Mouse (Mus musculus): Measurements from ENCODE around the gene Med1.
A peak's percentile ranks its signal among the peaks of the same experiment; 100 is the strongest.

Med1 gene

DNA sequence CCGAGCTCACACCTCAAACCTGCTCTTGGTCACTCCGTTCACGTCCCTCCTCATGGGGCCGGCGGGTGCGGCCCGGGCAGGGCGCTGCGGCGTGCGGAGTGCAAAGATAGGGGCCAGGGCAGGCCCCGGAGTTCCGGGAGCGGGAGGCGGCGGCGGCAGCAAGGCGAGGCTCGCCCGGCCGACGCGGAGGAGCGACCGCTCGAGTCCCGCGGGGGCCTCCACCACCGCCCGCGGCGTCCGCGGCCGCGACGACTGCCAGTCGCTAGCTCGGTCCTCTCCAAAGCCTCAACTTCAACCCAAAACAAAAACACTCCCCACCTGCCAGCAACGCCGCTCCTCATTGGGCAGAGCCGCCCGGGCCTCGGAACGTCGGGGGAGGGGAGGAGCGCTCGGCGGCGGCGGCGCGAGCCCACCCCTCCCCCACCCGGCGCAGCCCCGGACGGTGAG is 43.8 kb downstream of the Med1 start:
- peak; percentile 86 for DNase-seq (ENCODE audit: low read depth)

DNA sequence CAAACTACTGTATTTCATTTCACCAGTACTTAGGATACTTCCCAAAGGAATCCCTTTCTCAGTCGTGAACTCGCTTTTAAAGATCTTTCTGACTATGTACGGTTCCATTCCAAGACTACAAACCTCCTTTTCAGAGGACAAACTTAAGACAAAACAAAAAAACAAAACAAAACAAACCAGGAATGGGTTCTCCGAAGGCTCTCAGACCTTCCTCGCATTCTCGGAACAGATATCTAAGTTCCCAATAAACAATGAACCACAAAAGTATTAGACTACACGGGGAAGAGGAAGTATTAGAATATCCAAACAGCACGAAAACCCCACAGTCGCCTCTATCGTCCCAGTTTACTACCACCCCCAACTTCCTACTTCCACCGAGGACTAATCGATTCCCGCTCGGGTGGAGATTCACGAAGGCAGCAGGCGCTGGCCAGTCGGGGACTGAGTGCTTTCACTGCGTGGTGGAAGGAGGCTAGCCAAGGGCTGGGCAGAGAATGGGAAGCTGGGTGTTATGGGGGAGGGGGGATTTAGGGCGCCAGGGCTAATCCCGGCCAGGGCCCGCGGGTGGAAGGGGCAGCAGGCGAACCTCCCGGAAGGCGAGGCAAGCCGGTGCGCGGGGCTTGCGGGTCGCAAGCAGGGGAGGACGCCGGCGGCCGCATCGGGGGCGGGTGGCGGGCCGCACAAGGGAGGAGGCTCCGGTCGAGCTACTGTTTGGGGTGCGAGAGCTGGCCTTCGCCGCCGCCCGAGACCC is 44.4 kb downstream of the Med1 start:
- peak; percentile 56 for DNase-seq (ENCODE audit: low read depth)

DNA sequence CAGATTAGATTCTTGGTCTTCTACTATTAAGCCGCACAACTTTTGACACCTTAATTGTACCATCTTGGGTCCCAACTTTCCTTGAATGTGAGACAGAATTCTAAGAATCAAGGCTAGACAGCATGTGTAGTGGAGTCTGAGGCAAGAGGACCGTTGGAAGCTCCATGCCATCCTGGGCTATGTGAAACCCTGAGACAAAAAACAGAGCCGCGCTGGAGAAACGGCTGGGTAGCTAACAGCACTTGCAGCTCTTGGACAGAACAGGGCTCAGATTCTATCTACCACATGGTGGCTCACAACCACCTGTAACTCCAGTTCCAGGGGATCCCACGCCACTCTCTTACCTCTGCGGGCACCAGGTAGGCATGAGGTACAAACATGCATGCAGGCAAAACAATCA is 47.2 kb downstream of the Med1 start:
- no peak for DNase-seq (ENCODE audit: low read depth)

DNA sequence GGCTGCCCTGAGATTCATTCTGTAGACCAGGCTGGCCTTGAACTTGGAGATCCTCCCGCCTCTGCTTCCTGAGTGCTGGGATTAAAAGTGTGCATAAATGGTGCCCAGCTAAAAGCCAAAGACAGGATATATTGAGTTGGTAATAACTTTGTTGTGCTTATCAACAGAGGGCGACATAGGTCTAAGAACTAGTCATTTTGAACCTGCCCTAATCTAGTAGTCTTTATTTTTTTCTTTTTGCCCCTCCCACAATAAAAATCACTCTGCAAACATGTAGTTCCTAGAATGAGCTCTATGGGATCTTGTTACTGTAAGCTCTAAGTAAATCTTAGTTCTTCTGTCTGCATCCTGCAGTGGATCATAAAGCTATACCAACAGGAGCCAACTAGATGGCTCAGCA is 50.5 kb downstream of the Med1 start:
- peak; percentile 63 for DNase-seq (ENCODE audit: low read depth)

DNA sequence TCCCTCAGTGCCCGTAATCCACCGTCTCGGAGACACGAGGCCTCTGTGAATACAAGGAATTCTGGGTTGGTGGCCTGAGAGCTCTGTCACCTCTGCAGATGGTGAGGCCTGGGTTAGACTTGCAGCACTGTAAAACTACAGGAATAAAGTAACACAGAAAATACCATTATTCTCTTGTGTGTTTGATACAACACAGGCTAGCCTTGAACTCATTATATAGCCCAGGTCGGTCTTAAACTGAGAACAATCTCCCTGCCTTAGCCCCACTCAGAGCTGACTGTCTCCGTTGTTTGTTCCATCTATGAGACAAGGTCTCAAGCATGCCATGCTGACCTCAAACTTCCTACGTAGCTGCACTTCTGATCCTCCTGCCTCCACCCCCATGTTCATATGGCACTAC is 54.2 kb downstream of the Med1 start:
- DNase-seq (ENCODE audit: low read depth): no peak

DNA sequence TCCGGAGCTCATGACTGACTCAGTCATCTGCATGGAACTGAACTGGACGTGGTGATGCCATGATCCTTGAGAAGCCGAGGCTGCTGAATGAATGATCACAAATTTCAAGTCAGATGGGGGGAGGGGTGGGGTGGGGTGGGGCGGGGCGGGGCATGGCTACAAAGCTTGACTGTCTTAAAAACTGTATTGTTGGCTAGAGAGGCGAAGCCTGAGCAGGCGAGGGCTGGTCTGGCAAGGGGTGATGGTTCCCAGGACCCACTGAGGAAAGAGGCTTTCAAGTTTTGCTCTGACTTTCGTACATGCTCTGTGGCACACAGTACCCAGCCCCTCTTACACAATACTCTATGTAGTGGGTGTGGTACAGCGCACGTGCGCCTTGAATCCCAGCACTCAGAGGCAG is 55.3 kb downstream of the Med1 start:
- no peak for DNase-seq (ENCODE audit: low read depth)

DNA sequence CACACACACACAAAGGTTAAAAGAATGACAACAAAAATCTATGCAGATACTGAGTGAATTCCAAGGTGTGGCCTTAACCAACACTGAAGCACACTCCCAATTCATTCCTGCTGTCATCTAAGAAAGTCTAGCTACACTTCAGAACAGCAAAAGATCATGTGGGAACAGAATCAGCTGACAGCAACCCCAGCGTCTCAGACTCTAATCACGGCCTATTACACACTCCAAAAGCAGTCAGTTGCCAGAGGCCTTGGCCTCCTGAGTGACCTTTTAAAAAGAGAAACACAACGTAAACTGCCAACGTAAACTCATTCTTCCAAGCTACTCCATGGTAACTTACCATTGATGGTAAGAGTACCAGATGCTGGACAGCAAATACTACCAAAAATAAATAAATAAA is 58.1 kb downstream of the Med1 start:
- DNase-seq (ENCODE audit: low read depth): no peak

DNA sequence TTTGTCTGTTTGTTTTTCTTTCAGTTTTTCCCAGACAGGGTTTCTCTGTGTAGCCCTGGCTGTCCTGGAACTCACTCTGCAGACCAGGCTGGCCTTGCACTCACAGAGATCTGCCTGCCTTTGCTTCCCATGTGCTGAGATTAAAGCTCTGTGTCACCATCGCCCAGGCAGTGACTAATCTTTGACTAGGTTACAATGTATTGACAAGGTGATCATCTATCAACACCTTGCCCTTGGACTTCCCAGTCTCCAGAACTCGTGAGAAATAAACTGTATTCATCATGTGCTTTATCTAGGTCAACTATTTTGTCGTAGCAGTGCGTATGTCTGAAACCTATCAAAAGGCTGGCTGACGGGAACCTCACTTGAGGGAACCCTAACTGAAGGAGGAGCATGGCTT is 69.7 kb downstream of the Med1 start:
- no peak for DNase-seq (ENCODE audit: low read depth)

DNA sequence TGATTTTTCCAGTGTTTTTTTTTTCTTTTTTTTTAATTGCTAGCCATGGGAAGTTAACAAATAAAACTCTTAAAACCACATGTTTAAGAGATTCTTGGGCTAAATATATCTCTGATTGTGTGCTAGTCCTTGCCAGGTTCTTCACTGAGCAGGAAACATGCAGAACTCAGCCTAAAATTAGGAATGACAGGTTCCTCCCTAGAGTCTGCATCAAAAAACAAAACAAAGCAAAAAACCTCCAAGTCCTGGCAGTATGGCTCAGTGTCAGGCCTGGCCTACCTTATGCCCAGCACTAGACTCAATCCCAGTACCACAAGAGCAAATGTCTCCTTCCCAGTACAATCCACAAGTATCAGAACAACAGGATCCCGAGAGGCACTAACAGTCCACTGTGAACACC is 78.7 kb downstream of the Med1 start:
- DNase-seq (ENCODE audit: low read depth): no peak

DNA sequence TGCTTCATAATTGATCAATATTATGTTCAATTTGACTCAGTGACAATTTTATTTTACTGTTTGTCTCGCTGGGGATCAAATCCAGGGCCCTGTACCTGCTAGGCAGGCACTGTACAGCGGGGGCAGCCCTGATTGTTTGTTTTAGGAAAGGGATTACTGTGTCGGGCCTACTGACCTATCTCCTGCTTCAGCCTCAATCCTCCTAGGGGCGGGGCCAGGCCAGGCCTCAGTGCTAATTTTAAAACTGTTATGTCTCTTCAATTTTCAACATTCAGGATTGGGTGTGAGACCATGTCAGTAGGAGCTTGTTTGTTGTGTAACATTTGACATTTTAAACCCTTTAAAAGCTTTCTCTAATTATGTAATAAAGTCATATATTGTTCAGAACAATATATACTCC is 79.6 kb downstream of the Med1 start:
- no peak for DNase-seq (ENCODE audit: low read depth)

DNA sequence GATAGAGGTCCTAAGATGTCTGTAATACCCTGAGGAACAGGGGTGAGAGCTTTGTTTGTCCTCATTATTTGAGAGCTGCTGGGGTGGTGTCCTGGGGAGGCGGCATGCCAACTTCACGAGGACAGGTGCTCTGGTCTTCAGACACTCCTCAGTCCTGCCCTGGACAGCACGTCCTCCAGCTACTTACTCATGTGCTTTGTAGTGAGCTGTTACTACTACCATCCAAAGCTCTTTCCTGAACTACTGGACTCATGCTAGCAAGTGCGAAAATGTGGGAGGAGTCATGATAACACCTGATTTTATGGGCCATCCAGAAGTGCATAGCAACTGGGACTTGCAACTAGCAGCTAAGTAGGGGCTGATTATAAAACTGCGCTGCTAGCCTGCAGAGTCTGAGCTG is 83.4 kb downstream of the Med1 start:
- no peak for DNase-seq (ENCODE audit: low read depth)

All from 416B (cell line).